Mouse (Mus musculus) kidney, postnatal 36 days (tissue): ENCODE measurements around the gene Scamp1.

Source experiments
- DNase-seq, 2 experiments: peaks; one replicate each; pipeline ENCODE4 v3.0.0; 2021 to 2022; ENCODE audit warnings: mixed read lengths in 2 of 2

Scamp1 gene

GRCm38 (mm10) chr13:94223609-94224008 lies 62.0 kb downstream of the Scamp1 start:
- DNase-seq: no peak

GRCm38 (mm10) chr13:94212716-94213115 lies 72.9 kb downstream of the Scamp1 start:
- DNase-seq: peak; percentile 9 to 50

GRCm38 (mm10) chr13:94212179-94212578 lies 73.5 kb downstream of the Scamp1 start:
- DNase-seq: no peak

- DNase-seq: no peak
Observed at GRCm38 (mm10) chr13:94211236-94212119, 74.2 kb downstream of the Scamp1 start.

GRCm38 (mm10) chr13:94208892-94209291 lies 76.8 kb downstream of the Scamp1 start:
- DNase-seq: no peak

- no peak for DNase-seq
Observed at GRCm38 (mm10) chr13:94207973-94208372, 77.7 kb downstream of the Scamp1 start.

- peak; percentile 38 to 66 for DNase-seq
Observed at GRCm38 (mm10) chr13:94205234-94205633, 80.4 kb downstream of the Scamp1 start.

- no peak for DNase-seq
Observed at GRCm38 (mm10) chr13:94199829-94200228, 85.8 kb downstream of the Scamp1 start.

GRCm38 (mm10) chr13:94198616-94199015 lies 87.0 kb downstream of the Scamp1 start:
- DNase-seq: no peak

GRCm38 (mm10) chr13:94193227-94193626 lies 92.4 kb downstream of the Scamp1 start:
- DNase-seq: no peak

GRCm38 (mm10) chr13:94190386-94190785 lies 95.3 kb downstream of the Scamp1 start:
- DNase-seq: no peak

- no peak for DNase-seq
Observed at GRCm38 (mm10) chr13:94188200-94189086, 97.2 kb downstream of the Scamp1 start.

- DNase-seq: no peak
Observed at GRCm38 (mm10) chr13:94185631-94186030, 100.0 kb downstream of the Scamp1 start.

GRCm38 (mm10) chr13:94184726-94185456 lies 100.8 kb downstream of the Scamp1 start:
- no peak for DNase-seq

GRCm38 (mm10) chr13:94183372-94184021 lies 102.2 kb downstream of the Scamp1 start:
- no peak for DNase-seq

GRCm38 (mm10) chr13:94182026-94182425 lies 103.6 kb downstream of the Scamp1 start:
- DNase-seq: peak; percentile 52 to 53

GRCm38 (mm10) chr13:94180477-94181420 lies 104.9 kb downstream of the Scamp1 start:
- DNase-seq: no peak

- DNase-seq: no peak
Observed at GRCm38 (mm10) chr13:94178401-94179040, 107.1 kb downstream of the Scamp1 start.

- peak; percentile 33 to 61 for DNase-seq
Observed at GRCm38 (mm10) chr13:94177148-94177547, 108.5 kb downstream of the Scamp1 start.

- DNase-seq: no peak
Observed at GRCm38 (mm10) chr13:94175379-94176050, 110.1 kb downstream of the Scamp1 start.
